ENCODE assay signal across 22 mouse cellular contexts in the genomic region with DNA sequence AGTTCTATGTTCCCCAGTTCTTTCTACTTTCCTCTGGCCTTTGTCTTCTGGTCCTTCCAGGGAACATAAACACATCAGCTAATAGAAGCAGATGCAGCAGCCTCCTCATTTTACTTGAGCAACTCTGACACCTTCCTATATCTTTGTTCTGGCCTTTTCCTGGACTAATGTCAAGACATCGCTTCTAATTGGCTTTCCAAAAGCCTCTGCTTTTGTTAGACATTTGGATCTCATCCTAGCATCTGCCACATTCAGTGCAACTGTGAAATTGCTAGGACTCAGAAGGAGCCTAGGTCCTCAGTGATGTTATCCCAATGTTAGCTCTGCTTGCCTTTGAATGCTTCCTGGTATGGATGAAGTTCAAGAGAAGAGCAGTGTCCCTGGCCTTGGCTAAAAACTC.
DNase-seq lines count a peak whose midpoint lies in the region; ATAC-seq and TF ChIP-seq lines count a peak whose summit lies in the region.
"Had no signal": no experiment of that assay in that cellular context is flagged by ENCODE, and none has a peak within 500 bp of the region (broad histone marks: within the 10 kb centered on the region; RNA-seq: fewer than 3 reads in every experiment).

No protein-coding gene starts in this region.

- no peak overlapping the region for H3K4me2 ChIP-seq in forebrain, embryonic 14.5 days (ENCODE audit: low read length)
- H3K4me2 ChIP-seq in forebrain, embryonic 16.5 days (ENCODE audit: low read length), result no peak overlapping the region
- no peak overlapping the region for H3K4me2 ChIP-seq in forebrain, embryonic 13.5 days
- H3K4me2 ChIP-seq in hindbrain, postnatal 0 days (ENCODE audit: low read depth, low read length), result no peak overlapping the region
- H3K4me2 ChIP-seq in hindbrain, embryonic 14.5 days (replicated peaks), result no peak overlapping the region
- H3K4me2 ChIP-seq: embryonic facial prominence, embryonic 12.5 days had no signal

- no peaks in the 10 kb centered on the region for H3K9me3 ChIP-seq in forebrain, embryonic 14.5 days (replicated peaks; ENCODE audit: control insufficient read depth, low read length)
- H3K9me3 ChIP-seq in forebrain, embryonic 10.5 days, result no peaks in the 10 kb centered on the region
- no peaks in the 10 kb centered on the region for H3K9me3 ChIP-seq in forebrain, embryonic 16.5 days (ENCODE audit: control insufficient read depth, low read length)
- no peaks in the 10 kb centered on the region for H3K9me3 ChIP-seq in forebrain, embryonic 13.5 days (replicated peaks)
- no peaks in the 10 kb centered on the region for H3K9me3 ChIP-seq in hindbrain, postnatal 0 days (ENCODE audit: low read length)
- H3K9me3 ChIP-seq in hindbrain, embryonic 14.5 days (ENCODE audit: control insufficient read depth, low read length), result no peaks in the 10 kb centered on the region
- H3K9me3 ChIP-seq: embryonic facial prominence, embryonic 10.5 days; embryonic facial prominence, embryonic 12.5 days; G1E had no signal

- no peak for TF ChIP-seq CTCF in hindbrain, postnatal 0 days (IDR thresholded peaks at IDR 0.05; ENCODE audit: low read depth)

- ATAC-seq in forebrain, embryonic 14.5 days, result no peak
- ATAC-seq in forebrain, embryonic 16.5 days, result peak; percentile 43
- ATAC-seq in forebrain, embryonic 13.5 days, result no peak
- no peak for ATAC-seq in hindbrain, postnatal 0 days
- no peak for ATAC-seq in hindbrain, embryonic 14.5 days (ENCODE audit: low FRiP score)
- ATAC-seq: CD4-positive, CD25-positive, alpha-beta regulatory T cell, adult 4 months had no signal

- no peak overlapping the region for H3K9ac ChIP-seq in forebrain, embryonic 14.5 days (ENCODE audit: low read length)
- no peak overlapping the region for H3K9ac ChIP-seq in forebrain, embryonic 16.5 days (replicated peaks; ENCODE audit: low read depth, low read length)
- H3K9ac ChIP-seq in forebrain, embryonic 13.5 days, result no peak overlapping the region
- no peak overlapping the region for H3K9ac ChIP-seq in hindbrain, postnatal 0 days (replicated peaks; ENCODE audit: low read length)
- no peak overlapping the region for H3K9ac ChIP-seq in hindbrain, embryonic 14.5 days
- H3K9ac ChIP-seq: embryonic facial prominence, embryonic 12.5 days had no signal

- H3K27me3 ChIP-seq in forebrain, embryonic 14.5 days (replicated peaks; ENCODE audit: control insufficient read depth, insufficient read depth, low read length), result no peaks in the 10 kb centered on the region
- H3K27me3 ChIP-seq in forebrain, embryonic 10.5 days (ENCODE audit: poor library complexity, severe bottlenecking), result no peaks in the 10 kb centered on the region
- no peaks in the 10 kb centered on the region for H3K27me3 ChIP-seq in forebrain, embryonic 16.5 days (replicated peaks; ENCODE audit: control insufficient read depth, insufficient read depth, low read length)
- no peaks in the 10 kb centered on the region for H3K27me3 ChIP-seq in forebrain, embryonic 13.5 days
- no peaks in the 10 kb centered on the region for H3K27me3 ChIP-seq in hindbrain, postnatal 0 days (ENCODE audit: insufficient read depth, low read length)
- no peaks in the 10 kb centered on the region for H3K27me3 ChIP-seq in hindbrain, embryonic 14.5 days (ENCODE audit: control insufficient read depth, insufficient read depth, low read length)
- H3K27me3 ChIP-seq: CH12.LX; embryonic facial prominence, embryonic 12.5 days had no signal

- no peak overlapping the region for H3K27ac ChIP-seq in forebrain, embryonic 14.5 days (ENCODE audit: low read depth, low read length)
- H3K27ac ChIP-seq in forebrain, embryonic 10.5 days, result no peak overlapping the region
- H3K27ac ChIP-seq in forebrain, embryonic 16.5 days (ENCODE audit: low read length), result no peak overlapping the region
- no peak overlapping the region for H3K27ac ChIP-seq in forebrain, embryonic 13.5 days
- H3K27ac ChIP-seq in hindbrain, postnatal 0 days, result no peak overlapping the region
- H3K27ac ChIP-seq in hindbrain, embryonic 14.5 days, result no peak overlapping the region
- H3K27ac ChIP-seq: embryonic facial prominence, embryonic 10.5 days; embryonic facial prominence, embryonic 12.5 days had no signal

- H3K4me3 ChIP-seq in forebrain, embryonic 14.5 days (ENCODE audit: low read depth, low read length), result no peak overlapping the region
- no peak overlapping the region for H3K4me3 ChIP-seq in forebrain, embryonic 10.5 days
- H3K4me3 ChIP-seq in forebrain, embryonic 16.5 days (replicated peaks; ENCODE audit: low read length), result no peak overlapping the region
- no peak overlapping the region for H3K4me3 ChIP-seq in forebrain, embryonic 13.5 days
- H3K4me3 ChIP-seq in hindbrain, postnatal 0 days (ENCODE audit: low read length), result no peak overlapping the region
- no peak overlapping the region for H3K4me3 ChIP-seq in hindbrain, embryonic 14.5 days (replicated peaks; ENCODE audit: low read length)
- H3K4me3 ChIP-seq: embryonic facial prominence, embryonic 10.5 days; embryonic facial prominence, embryonic 12.5 days had no signal

- peak; percentile 50 for DNase-seq in forebrain, embryonic 14.5 days (ENCODE audit: low spot score)
- no peak for DNase-seq in forebrain, embryonic 10.5 days (ENCODE audit: extremely low spot score, low spot score)
- DNase-seq in hindbrain, postnatal 0 days (ENCODE audit: low spot score), result peak; percentile 9
- DNase-seq in hindbrain, embryonic 14.5 days (ENCODE audit: low spot score), result no peak
- peak; percentile 29 for DNase-seq in Muller cell, postnatal 12 days (ENCODE audit: inconsistent ontology term)
- no peak for DNase-seq in layer of hippocampus, adult 9-10 months (ENCODE audit: low spot score)
- DNase-seq: adrenal gland, adult 2 months; adrenal gland, postnatal 10 days; adrenal gland, postnatal 25 days; B cell, adult 2 months; cerebellum, adult 11-12 months; cerebellum, adult 2 months; cerebellum, adult 9-10 months; cerebellum, postnatal 10 days; cerebellum, postnatal 25 days had no signal

- no peaks in the 10 kb centered on the region for H3K4me1 ChIP-seq in forebrain, embryonic 14.5 days (ENCODE audit: control insufficient read depth, insufficient read depth, low read length)
- no peaks in the 10 kb centered on the region for H3K4me1 ChIP-seq in forebrain, embryonic 10.5 days
- peaks cover 2% of the 10 kb centered on the region; the same call in 1 of the 2 replicates for H3K4me1 ChIP-seq in forebrain, embryonic 16.5 days (replicated peaks; ENCODE audit: control insufficient read depth, insufficient read depth, low read length)
- H3K4me1 ChIP-seq in forebrain, embryonic 13.5 days, result no peaks in the 10 kb centered on the region
- H3K4me1 ChIP-seq in hindbrain, postnatal 0 days (ENCODE audit: insufficient read depth, low read length), result no peaks in the 10 kb centered on the region
- H3K4me1 ChIP-seq in hindbrain, embryonic 14.5 days (replicated peaks; ENCODE audit: control insufficient read depth, insufficient read depth, low read length), result no peaks in the 10 kb centered on the region
- H3K4me1 ChIP-seq: embryonic facial prominence, embryonic 10.5 days; embryonic facial prominence, embryonic 12.5 days had no signal

- no peaks in the 10 kb centered on the region for H3K36me3 ChIP-seq in forebrain, embryonic 14.5 days (ENCODE audit: control insufficient read depth, insufficient read depth, low read length)
- no peaks in the 10 kb centered on the region for H3K36me3 ChIP-seq in forebrain, embryonic 10.5 days (replicated peaks)
- no peaks in the 10 kb centered on the region for H3K36me3 ChIP-seq in forebrain, embryonic 16.5 days (ENCODE audit: control insufficient read depth, insufficient read depth)
- no peaks in the 10 kb centered on the region for H3K36me3 ChIP-seq in forebrain, embryonic 13.5 days (ENCODE audit: poor library complexity, severe bottlenecking)
- no peaks in the 10 kb centered on the region for H3K36me3 ChIP-seq in hindbrain, postnatal 0 days (ENCODE audit: insufficient read depth, low read length)
- no peaks in the 10 kb centered on the region for H3K36me3 ChIP-seq in hindbrain, embryonic 14.5 days (replicated peaks; ENCODE audit: control insufficient read depth, insufficient read depth)
- H3K36me3 ChIP-seq: embryonic facial prominence, embryonic 10.5 days; embryonic facial prominence, embryonic 12.5 days; G1E had no signal

- WGBS in forebrain, embryonic 14.5 days, result 39% methylated on average over 1 of the region's 1 CpGs
- 80% methylated on average over 1 of the region's 1 CpGs for whole genome bisulfite sequencing in forebrain, embryonic 10.5 days
- 39% methylated on average over 1 of the region's 1 CpGs for WGBS in forebrain, embryonic 16.5 days
- 62% methylated on average over 1 of the region's 1 CpGs for WGBS in forebrain, embryonic 13.5 days
- 54% methylated on average over 1 of the region's 1 CpGs for WGBS in hindbrain, postnatal 0 days
- WGBS in hindbrain, embryonic 14.5 days, result 76% methylated on average over 1 of the region's 1 CpGs

Comparison
In these comparisons a context has a peak if more than half of its experiments do, and no peak if none do; other contexts are left out.
1. DNase-seq: peak in forebrain, embryonic 14.5 days (single experiment), hindbrain, postnatal 0 days (single experiment) and Muller cell, postnatal 12 days (single experiment); none in forebrain, embryonic 10.5 days (single experiment), hindbrain, embryonic 14.5 days (single experiment) and layer of hippocampus, adult 9-10 months (single experiment).